Mouse (Mus musculus): ENCODE results near the gene Ranbp17. TPM values are rescaled to one million over a fixed set of nuclear protein-coding genes. Genes with fewer than 3 reads are reported as not detected.

The Ranbp17 gene
- polyA plus RNA-seq, 1 experiment from 2014 or later: 3.9 TPM

- Histone ChIP-seq H3K9me3 (no peaks in the 10 kb centered on the region), H3K36me3 (no peaks in the 10 kb centered on the region), H3K27me3 (replicated peaks) (no peaks in the 10 kb centered on the region), H3K4me3 (replicated peaks) (no peak overlapping the region), H3K9ac (no peak overlapping the region), H3K4me1 (0 out of 2 replicates have a peak, but pooled peaks cover 5% of the 10 kb centered on the region), H3K27ac (no peak overlapping the region; the same call in 1 of the 2 replicates), H3K4me2 (no peak overlapping the region)
- 51% methylated on average over 11 of the region's 11 CpGs for WGBS
- peak; percentile 56; the same call in 1 of the 2 replicates for ATAC-seq (ENCODE audit: insufficient read depth, low FRiP score, low read depth)
These were observed 291.8 kb downstream of the Ranbp17 start for GRCm38 (mm10) chr11:33221566-33222365.

- Histone ChIP-seq H3K36me3 (no peaks in the 10 kb centered on the region), H3K4me1 (0 out of 2 replicates have a peak, but pooled peaks cover 5% of the 10 kb centered on the region), H3K4me3 (replicated peaks) (no peak overlapping the region), H3K4me2 (no peak overlapping the region), H3K9ac (no peak overlapping the region), H3K27ac (no peak overlapping the region), H3K27me3 (replicated peaks) (no peaks in the 10 kb centered on the region), H3K9me3 (no peaks in the 10 kb centered on the region)
- 83% methylated on average over 7 of the region's 7 CpGs for WGBS
- no peak for ATAC-seq (ENCODE audit: insufficient read depth, low FRiP score, low read depth)
These were observed 292.8 kb downstream of the Ranbp17 start for GRCm38 (mm10) chr11:33220763-33221162.

- ATAC-seq (ENCODE audit: insufficient read depth, low FRiP score, low read depth): peak; percentile 27; the same call in 1 of the 2 replicates
- H3K27ac ChIP-seq: no peak overlapping the region
- no peaks in the 10 kb centered on the region for H3K9me3 ChIP-seq
- H3K27me3 ChIP-seq (replicated peaks): no peaks in the 10 kb centered on the region
- 59% methylated on average over 8 of the region's 8 CpGs for WGBS
- no peak overlapping the region for H3K9ac ChIP-seq
- H3K36me3 ChIP-seq: no peaks in the 10 kb centered on the region
- H3K4me2 ChIP-seq: no peak overlapping the region
- 0 out of 2 replicates have a peak, but pooled peaks cover 5% of the 10 kb centered on the region for H3K4me1 ChIP-seq
- no peak overlapping the region for H3K4me3 ChIP-seq (replicated peaks)
These were observed 296.0 kb downstream of the Ranbp17 start for GRCm38 (mm10) chr11:33217384-33218079.

GRCm38 (mm10) chr11:33207411-33207810, 306.1 kb downstream of the Ranbp17 start:
- no peak overlapping the region for H3K9ac ChIP-seq
- H3K27me3 ChIP-seq (replicated peaks): peaks cover 58% of the 10 kb centered on the region
- H3K9me3 ChIP-seq: no peaks in the 10 kb centered on the region
- no peak for ATAC-seq (ENCODE audit: insufficient read depth, low FRiP score, low read depth)
- H3K4me3 ChIP-seq (replicated peaks): no peak overlapping the region
- no peak overlapping the region for H3K27ac ChIP-seq
- 81% methylated on average over 2 of the region's 2 CpGs for WGBS
- no peaks in the 10 kb centered on the region for H3K36me3 ChIP-seq
- H3K4me2 ChIP-seq: no peak overlapping the region
- peaks cover 14% of the 10 kb centered on the region for H3K4me1 ChIP-seq

GRCm38 (mm10) chr11:33204966-33205365, 308.6 kb downstream of the Ranbp17 start:
- WGBS: 15% methylated on average over 3 of the region's 3 CpGs

GRCm38 (mm10) chr11:33204329-33204705, 309.2 kb downstream of the Ranbp17 start:
- no peak overlapping the region for H3K27ac ChIP-seq
- no peak for ATAC-seq (ENCODE audit: insufficient read depth, low FRiP score, low read depth)
- no peaks in the 10 kb centered on the region for H3K36me3 ChIP-seq
- no peak overlapping the region for H3K4me2 ChIP-seq
- H3K9ac ChIP-seq: no peak overlapping the region
- WGBS: 2% methylated on average over 18 of the region's 18 CpGs
- H3K4me1 ChIP-seq: peaks cover 35% of the 10 kb centered on the region
- H3K9me3 ChIP-seq: no peaks in the 10 kb centered on the region
- H3K27me3 ChIP-seq (replicated peaks): peaks cover 88% of the 10 kb centered on the region
- no peak overlapping the region for H3K4me3 ChIP-seq (replicated peaks)

More at GRCm38 (mm10) chr11:33204966-33205365, 308.6 kb downstream of the Ranbp17 start:
- Histone ChIP-seq H3K9me3 (no peaks in the 10 kb centered on the region), H3K4me3 (replicated peaks) (no peak overlapping the region), H3K4me1 (peaks cover 32% of the 10 kb centered on the region), H3K36me3 (no peaks in the 10 kb centered on the region), H3K27ac (no peak overlapping the region), H3K27me3 (replicated peaks) (peaks cover 82% of the 10 kb centered on the region), H3K9ac (no peak overlapping the region), H3K4me2 (no peak overlapping the region)
- no peak for ATAC-seq (ENCODE audit: insufficient read depth, low FRiP score, low read depth)

- ATAC-seq (ENCODE audit: insufficient read depth, low FRiP score, low read depth): peak; percentile 24; the same call in 1 of the 2 replicates
- Histone ChIP-seq H3K4me2 (peak within 1 kb of the TSS; percentile 50), H3K4me1 (peaks cover 38% of the 10 kb centered on the region), H3K27ac (no peak within 1 kb of the TSS), H3K4me3 (replicated peaks) (peak within 1 kb of the TSS; percentile 27), H3K9me3 (no peaks in the 10 kb centered on the region), H3K36me3 (no peaks in the 10 kb centered on the region), H3K9ac (no peak within 1 kb of the TSS), H3K27me3 (replicated peaks) (peaks cover 95% of the 10 kb centered on the region)
- under 1% methylated on average over 80 of the region's 81 CpGs for WGBS
These were observed 309.9 kb downstream of the Ranbp17 start, which contains the start of gene Tlx3 for GRCm38 (mm10) chr11:33203383-33204328. Gene Tlx3 (minus strand): TSS chr11:33203589.

- no peak overlapping the region for H3K27ac ChIP-seq
- H3K4me2 ChIP-seq: peak overlapping the region; percentile 50
- peaks cover 96% of the 10 kb centered on the region for H3K27me3 ChIP-seq (replicated peaks)
- WGBS: 1% methylated on average over 47 of the region's 47 CpGs
- H3K9ac ChIP-seq: no peak overlapping the region
- H3K4me3 ChIP-seq (replicated peaks): peak overlapping the region; percentile 27
- no peaks in the 10 kb centered on the region for H3K9me3 ChIP-seq
- H3K4me1 ChIP-seq: peaks cover 38% of the 10 kb centered on the region
- no peak for ATAC-seq (ENCODE audit: insufficient read depth, low FRiP score, low read depth)
- H3K36me3 ChIP-seq: no peaks in the 10 kb centered on the region
These were observed 310.6 kb downstream of the Ranbp17 start for GRCm38 (mm10) chr11:33202972-33203371.

- H3K9ac ChIP-seq: no peak overlapping the region
- H3K4me1 ChIP-seq: peaks cover 38% of the 10 kb centered on the region
- 1% methylated on average over 34 of the region's 37 CpGs for WGBS
- ATAC-seq (ENCODE audit: insufficient read depth, low FRiP score, low read depth): no peak
- H3K4me3 ChIP-seq (replicated peaks): 0 out of 2 replicates have a peak overlapping the region, but pooled peaks have one; percentile 27
- H3K36me3 ChIP-seq: no peaks in the 10 kb centered on the region
- H3K27me3 ChIP-seq (replicated peaks): peaks cover 98% of the 10 kb centered on the region
- H3K4me2 ChIP-seq: no peak overlapping the region
- H3K9me3 ChIP-seq: no peaks in the 10 kb centered on the region
- H3K27ac ChIP-seq: no peak overlapping the region
These were observed 311.2 kb downstream of the Ranbp17 start for GRCm38 (mm10) chr11:33202296-33202695.

GRCm38 (mm10) chr11:33201626-33202010, 311.9 kb downstream of the Ranbp17 start:
- Histone ChIP-seq H3K9me3 (no peaks in the 10 kb centered on the region), H3K27ac (no peak overlapping the region), H3K27me3 (replicated peaks) (peaks cover 100% of the 10 kb centered on the region), H3K4me1 (peaks cover 38% of the 10 kb centered on the region), H3K36me3 (no peaks in the 10 kb centered on the region), H3K4me2 (peak overlapping the region; percentile 62), H3K9ac (no peak overlapping the region), H3K4me3 (replicated peaks) (peak overlapping the region; percentile 33)
- no peak for ATAC-seq (ENCODE audit: insufficient read depth, low FRiP score, low read depth)
- WGBS: 2% methylated on average over 19 of the region's 19 CpGs

Measured in stomach, embryonic 15.5 days (tissue).